Mouse (Mus musculus) heart, postnatal 0 days (tissue): ENCODE measurements around the gene Slx1b.

Experiments used
- CTCF ChIP-seq: IDR thresholded peaks from 2 replicates; pipeline ENCODE4 v1.5.1; 2016; ENCODE audit warnings: antibody characterized with exemption, control low read depth, low read depth
- EP300 ChIP-seq: IDR thresholded peaks from 2 replicates; pipeline ENCODE4 v1.6.1; 2016; ENCODE audit warnings: antibody characterized with exemption, low read depth

DNA sequence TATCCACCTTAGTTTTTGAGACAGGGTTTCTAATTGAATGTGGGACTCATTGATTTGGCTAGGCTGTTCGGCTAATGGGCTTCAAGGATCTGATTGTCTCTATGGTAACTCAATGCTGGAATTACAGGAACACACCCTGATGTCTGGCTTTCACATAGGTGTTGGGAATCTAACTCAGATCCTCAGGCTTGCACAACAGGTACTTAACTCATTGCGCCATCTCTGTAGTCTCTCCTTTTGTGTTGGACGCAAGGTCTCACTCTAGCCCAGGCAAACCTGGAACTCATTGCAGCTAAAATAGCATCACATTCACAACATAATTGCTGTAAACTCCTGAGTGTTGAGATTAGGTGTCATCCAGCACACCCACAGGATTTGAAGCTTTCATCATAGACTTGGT, 25.4 kb downstream of the Slx1b start:
- TF ChIP-seq EP300, result no peak
- no peak for TF ChIP-seq CTCF
